9 mouse cellular contexts compared by ENCODE assay signal in the genomic region with DNA sequence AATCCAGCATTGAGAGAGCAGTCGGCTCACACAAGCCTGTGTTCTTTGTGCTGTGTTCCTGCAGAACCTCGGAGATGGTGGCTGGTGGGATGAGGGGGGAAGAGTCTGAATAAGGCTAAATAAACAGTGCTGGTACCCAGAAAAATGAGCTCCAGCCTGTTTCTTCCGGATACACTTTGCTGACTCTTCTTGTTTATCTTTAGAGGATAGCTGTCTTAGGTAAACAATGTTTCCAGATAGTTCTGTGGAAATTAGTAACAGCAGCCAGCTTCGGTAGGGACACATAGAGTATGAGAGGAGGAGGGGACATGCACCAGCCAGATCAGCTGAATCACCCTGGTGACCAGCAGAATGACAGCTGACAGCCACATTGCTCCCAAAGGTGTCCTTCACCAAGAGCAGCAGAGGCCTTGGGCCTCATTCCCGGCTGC. TPM values are rescaled to one million over a fixed set of nuclear protein-coding genes. Genes with fewer than 3 reads are reported as not detected.
DNase-seq lines count a peak whose midpoint lies in the region; ATAC-seq and TF ChIP-seq lines count a peak whose summit lies in the region.
"Had no signal": no experiment of that assay in that cellular context is flagged by ENCODE, and none has a peak within 500 bp of the region (broad histone marks: within the 10 kb centered on the region; RNA-seq: fewer than 3 reads in every experiment).

No protein-coding gene starts in this region.

- WGBS in cerebellum, adult 2 months: 47% methylated on average over 5 of the region's 5 CpGs
- WGBS in kidney, embryonic 15.5 days: 11% methylated on average over 5 of the region's 5 CpGs
- WGBS in forebrain, embryonic 15.5 days: 54% methylated on average over 5 of the region's 5 CpGs

- no peak overlapping the region for H3K4me2 ChIP-seq in kidney, embryonic 15.5 days
- H3K4me2 ChIP-seq in forebrain, embryonic 15.5 days (replicated peaks): no peak overlapping the region

- H3K27me3 ChIP-seq in cerebellum, adult 2 months (ENCODE audit: control insufficient read depth, insufficient read depth, low read length): no peaks in the 10 kb centered on the region
- H3K27me3 ChIP-seq in kidney, embryonic 15.5 days: no peaks in the 10 kb centered on the region
- H3K27me3 ChIP-seq in forebrain, embryonic 15.5 days: no peaks in the 10 kb centered on the region

- no peaks in the 10 kb centered on the region for H3K9me3 ChIP-seq in kidney, embryonic 15.5 days (replicated peaks)
- no peaks in the 10 kb centered on the region for H3K9me3 ChIP-seq in forebrain, embryonic 15.5 days
- H3K9me3 ChIP-seq: limb, embryonic 10.5 days had no signal

- H3K4me3 ChIP-seq in cerebellum, adult 2 months (replicated peaks; ENCODE audit: insufficient read depth, low read depth, low read length): no peak overlapping the region
- no peak overlapping the region for H3K4me3 ChIP-seq in kidney, embryonic 15.5 days (replicated peaks)
- no peak overlapping the region for H3K4me3 ChIP-seq in forebrain, embryonic 15.5 days
- H3K4me3 ChIP-seq: limb, embryonic 10.5 days had no signal

- peak; percentile 55 for ATAC-seq in kidney, embryonic 15.5 days (replicated peaks; ENCODE audit: low FRiP score)
- ATAC-seq in megakaryocyte-erythroid progenitor cell, adult 5-6 weeks (replicated peaks; ENCODE audit: low FRiP score, low TSS enrichment, poor library complexity, severe bottlenecking): no peak
- no peak for ATAC-seq in forebrain, embryonic 15.5 days (replicated peaks)

- H3K4me1 ChIP-seq in cerebellum, adult 2 months (ENCODE audit: control insufficient read depth, insufficient read depth, low read length): no peaks in the 10 kb centered on the region
- peaks cover 48% of the 10 kb centered on the region for H3K4me1 ChIP-seq in kidney, embryonic 15.5 days
- H3K4me1 ChIP-seq in forebrain, embryonic 15.5 days: no peaks in the 10 kb centered on the region
- H3K4me1 ChIP-seq: limb, embryonic 10.5 days had no signal

- TF ChIP-seq CTCF in cerebellum, adult 2 months (IDR thresholded peaks at IDR 0.05; ENCODE audit: borderline replicate concordance, insufficient read depth, low read depth, low read length): no peak

- no peak for DNase-seq in cerebellum, adult 2 months
- DNase-seq in cerebellum, adult 11-12 months: no peak
- no peak for DNase-seq in kidney, adult 18-20 months
- peak; percentile 61 for DNase-seq in testis, postnatal 14 days (ENCODE audit: low spot score)
- DNase-seq in testis, postnatal 10 days (ENCODE audit: low spot score): no peak

- no peak overlapping the region for H3K9ac ChIP-seq in kidney, embryonic 15.5 days
- no peak overlapping the region for H3K9ac ChIP-seq in forebrain, embryonic 15.5 days (replicated peaks)

- peak overlapping the region; percentile 43; the same call in 1 of the 2 replicates for H3K27ac ChIP-seq in cerebellum, adult 2 months (ENCODE audit: insufficient read depth, low read length)
- H3K27ac ChIP-seq in kidney, embryonic 15.5 days: peak overlapping the region; percentile 75
- H3K27ac ChIP-seq in forebrain, embryonic 15.5 days (replicated peaks): no peak overlapping the region
- H3K27ac ChIP-seq: limb, embryonic 10.5 days had no signal

- TF ChIP-seq POLR2A in cerebellum, adult 2 months (IDR thresholded peaks at IDR 0.05; ENCODE audit: borderline replicate concordance, insufficient read depth, low read length): no peak

- peaks cover 34% of the 10 kb centered on the region for H3K36me3 ChIP-seq in kidney, embryonic 15.5 days
- H3K36me3 ChIP-seq in forebrain, embryonic 15.5 days: no peaks in the 10 kb centered on the region

RNA-seq across cellular contexts. Expression of a gene that starts 16.4 kb away (rescaled TPM):
- polyA plus RNA-seq in cerebellum, adult 2 months (2012; rRNA removed): 40.6 and 43.2 TPM in 2 replicates
- 101 and 105 TPM in 2 replicates for polyA plus RNA-seq in kidney, embryonic 15.5 days (2015; fragmentation: Nextera tagmentation; extraction: Ambion mirVana)
- 8.1 and 13.8 TPM in 2 replicates for total RNA-seq in megakaryocyte-erythroid progenitor cell, adult 5-6 weeks (2014; fragmentation: Nextera tagmentation)
- total RNA-seq in megakaryocyte-erythroid progenitor cell, adult 5-6 weeks (2017): 10.3 and 42.0 TPM in 2 replicates
- polyA plus RNA-seq in forebrain, embryonic 15.5 days (2015; fragmentation: Nextera tagmentation; extraction: Ambion mirVana): 18.2 and 19.9 TPM in 2 replicates
